Mouse (Mus musculus): Measurements from ENCODE around the gene Supt16. TPM values are rescaled to one million over a fixed set of nuclear protein-coding genes. Genes with fewer than 3 reads are reported as not detected.

Gene Supt16
- polyA plus RNA-seq, 1 experiment = 37.7 TPM

GRCm38 (mm10) chr14:52117241-52117640 lies 80.0 kb downstream of the Supt16 start:
- no peak for TF ChIP-seq GATA1 (IDR thresholded peaks at IDR 0.05; ENCODE audit: low read length)

- no peak for TF ChIP-seq GATA1 (IDR thresholded peaks at IDR 0.05; ENCODE audit: low read length)
Observed at GRCm38 (mm10) chr14:52114101-52114500, 83.1 kb downstream of the Supt16 start.

Other genes with a start within 250 kb of the Supt16 start
- 28.7 and 40.6 TPM in 2 replicates for gene Arhgef40, start 212.7 kb downstream of the Supt16 start, polyA plus RNA-seq (2012)
- not detected in 2 replicates for gene Tmem253, start 181.8 kb downstream of the Supt16 start, polyA plus RNA-seq (2012)
- gene Zfp219, start 176.7 kb downstream of the Supt16 start, polyA plus RNA-seq (2012) = 59.0 and 77.2 TPM in 2 replicates
- not detected in 2 replicates for gene Olfr221, start 155.0 kb downstream of the Supt16 start, polyA plus RNA-seq (2012)
- gene Hnrnpc, start 93.4 kb downstream of the Supt16 start, polyA plus RNA-seq (2012) = 13.3 and 19.0 TPM in 2 replicates
- 0.05 and 0.24 TPM in 2 replicates for gene Rpgrip1, start 86.7 kb downstream of the Supt16 start, polyA plus RNA-seq (2012)
- gene Chd8, start 60.4 kb upstream of the Supt16 start, polyA plus RNA-seq (2012) = 15.3 and 19.5 TPM in 2 replicates
- 40.4 and 52.5 TPM in 2 replicates for gene Tox4, start 81.7 kb upstream of the Supt16 start, polyA plus RNA-seq (2012)
- gene Rab2b, start 82.1 kb upstream of the Supt16 start, polyA plus RNA-seq (2012) = 0.36 and 0.48 TPM in 2 replicates
- 10.4 and 13.1 TPM in 2 replicates for gene Mettl3, start 107.7 kb upstream of the Supt16 start, polyA plus RNA-seq (2012)
- gene Sall2, start 131.3 kb upstream of the Supt16 start, polyA plus RNA-seq (2012) = 13.7 and 15.2 TPM in 2 replicates
- not detected in 2 replicates for gene Olfr1513, start 159.0 kb upstream of the Supt16 start, polyA plus RNA-seq (2012)
- not detected in 2 replicates for gene Olfr1512, start 181.8 kb upstream of the Supt16 start, polyA plus RNA-seq (2012)
- gene Olfr1511, start 200.0 kb upstream of the Supt16 start, polyA plus RNA-seq (2012) = not detected in 2 replicates
- not detected in 2 replicates for gene Olfr1510, start 217.0 kb upstream of the Supt16 start, polyA plus RNA-seq (2012)
- gene Olfr1509, start 245.6 kb upstream of the Supt16 start, polyA plus RNA-seq (2012) = not detected in 2 replicates

All from G1E-ER4 (cell line).